Mouse (Mus musculus) CH12.LX (cell line): ENCODE measurements around the gene Trdn.

Source experiments
- CTCF ChIP-seq, 2 experiments: IDR thresholded peaks in 1 of 2; conservative IDR thresholded peaks in 1 of 2; 2 replicates each; pipeline ENCODE4 v1.5.1; 2011 to 2012; ENCODE audit warnings: low read depth in 2 of 2, low read length in 2 of 2, improper control_type of control experiment in 1 of 2, inconsistent platforms in 1 of 2, mild to moderate bottlenecking in 1 of 2, moderate library complexity in 1 of 2
- GABPA ChIP-seq: IDR thresholded peaks from 2 replicates; pipeline ENCODE4 v1.6.1; 2012; ENCODE audit warnings: low read depth, low read length, improper control_type of control experiment, inconsistent platforms; ENCODE audit not compliant: insufficient replicate concordance
- HCFC1 ChIP-seq: IDR thresholded peaks from 2 replicates; pipeline ENCODE4 v1.6.1; 2012; ENCODE audit warnings: low read depth, mild to moderate bottlenecking, inconsistent platforms, low read length, improper control_type of control experiment
- MAZ ChIP-seq: IDR thresholded peaks from 2 replicates; pipeline ENCODE4 v1.6.1; 2012; ENCODE audit warnings: low read depth, mild to moderate bottlenecking, inconsistent platforms, low read length, improper control_type of control experiment, moderate library complexity
- MXI1 ChIP-seq: IDR thresholded peaks from 2 replicates; pipeline ENCODE4 v1.6.1; 2011; ENCODE audit warnings: mild to moderate bottlenecking, low read depth, low read length, improper control_type of control experiment
- NELFE ChIP-seq: IDR thresholded peaks from 2 replicates; pipeline ENCODE4 v1.6.1; 2011; ENCODE audit warnings: low read depth, low read length, improper control_type of control experiment
- POLR2A ChIP-seq: IDR thresholded peaks from 2 replicates; pipeline ENCODE4 v1.6.1; 2011; ENCODE audit warnings: low read depth, mild to moderate bottlenecking, improper control_type of control experiment, low read length
- POLR2AphosphoS2 ChIP-seq: IDR thresholded peaks from 2 replicates; pipeline ENCODE4 v1.6.1; 2011; ENCODE audit warnings: low read depth, low read length, improper control_type of control experiment
- RAD21 ChIP-seq: IDR thresholded peaks from 2 replicates; pipeline ENCODE4 v1.6.1; 2011; ENCODE audit warnings: low read depth, mild to moderate bottlenecking, low read length, improper control_type of control experiment, moderate library complexity
- TCF12 ChIP-seq: IDR thresholded peaks from 2 replicates; pipeline ENCODE4 v1.6.1; 2014; ENCODE audit warnings: low read depth, mild to moderate bottlenecking, inconsistent platforms, low read length, improper control_type of control experiment
- UBTF ChIP-seq: IDR thresholded peaks from 2 replicates; pipeline ENCODE4 v1.6.1; 2012; ENCODE audit warnings: low read depth, mild to moderate bottlenecking, inconsistent platforms, low read length, improper control_type of control experiment, moderate library complexity
- USF1 ChIP-seq: IDR thresholded peaks from 2 replicates; pipeline ENCODE4 v1.6.1; 2014; ENCODE audit warnings: low read depth, mild to moderate bottlenecking, inconsistent platforms, low read length, improper control_type of control experiment

DNA sequence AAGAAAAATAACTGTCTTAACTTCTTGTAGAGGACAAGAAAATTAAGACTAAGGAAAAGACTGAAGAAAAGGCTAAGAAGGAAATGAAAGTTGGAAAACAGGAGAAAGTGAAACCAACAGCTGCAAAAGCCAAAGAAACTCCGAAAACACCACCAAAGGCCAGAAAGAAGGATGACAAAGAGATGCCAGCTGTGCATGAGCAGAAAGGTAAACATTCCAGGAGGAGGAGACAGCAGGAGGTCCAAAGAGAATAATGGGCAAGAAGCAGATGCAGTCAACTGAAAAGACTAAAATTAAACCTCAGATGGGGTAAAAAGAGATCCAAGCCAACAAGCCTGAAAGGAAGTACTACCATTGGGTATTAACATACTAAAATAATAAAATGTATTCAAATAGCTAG is 115.6 kb downstream of the Trdn start:
- TF ChIP-seq CTCF (conservative IDR thresholded peaks at IDR 0.05 in 1 of 2, IDR thresholded peaks at IDR 0.05 in 1 of 2; ENCODE audit: low read depth in 2 of 2, low read length in 2 of 2) (no peak), NELFE (no peak), MXI1 (no peak), USF1 (no peak), MAZ (no peak), POLR2A (no peak), UBTF (no peak), POLR2AphosphoS2 (no peak), GABPA (no peak), RAD21 (no peak), HCFC1 (no peak), TCF12 (no peak)
